Mouse (Mus musculus): ENCODE data around the gene Slc22a23.

The Slc22a23 gene

GRCm38 (mm10) chr13:34301585-34301984 lies 43.4 kb downstream of the Slc22a23 start:
- no peak for DNase-seq (ENCODE audit: low spot score in 2 of 2)

DNA sequence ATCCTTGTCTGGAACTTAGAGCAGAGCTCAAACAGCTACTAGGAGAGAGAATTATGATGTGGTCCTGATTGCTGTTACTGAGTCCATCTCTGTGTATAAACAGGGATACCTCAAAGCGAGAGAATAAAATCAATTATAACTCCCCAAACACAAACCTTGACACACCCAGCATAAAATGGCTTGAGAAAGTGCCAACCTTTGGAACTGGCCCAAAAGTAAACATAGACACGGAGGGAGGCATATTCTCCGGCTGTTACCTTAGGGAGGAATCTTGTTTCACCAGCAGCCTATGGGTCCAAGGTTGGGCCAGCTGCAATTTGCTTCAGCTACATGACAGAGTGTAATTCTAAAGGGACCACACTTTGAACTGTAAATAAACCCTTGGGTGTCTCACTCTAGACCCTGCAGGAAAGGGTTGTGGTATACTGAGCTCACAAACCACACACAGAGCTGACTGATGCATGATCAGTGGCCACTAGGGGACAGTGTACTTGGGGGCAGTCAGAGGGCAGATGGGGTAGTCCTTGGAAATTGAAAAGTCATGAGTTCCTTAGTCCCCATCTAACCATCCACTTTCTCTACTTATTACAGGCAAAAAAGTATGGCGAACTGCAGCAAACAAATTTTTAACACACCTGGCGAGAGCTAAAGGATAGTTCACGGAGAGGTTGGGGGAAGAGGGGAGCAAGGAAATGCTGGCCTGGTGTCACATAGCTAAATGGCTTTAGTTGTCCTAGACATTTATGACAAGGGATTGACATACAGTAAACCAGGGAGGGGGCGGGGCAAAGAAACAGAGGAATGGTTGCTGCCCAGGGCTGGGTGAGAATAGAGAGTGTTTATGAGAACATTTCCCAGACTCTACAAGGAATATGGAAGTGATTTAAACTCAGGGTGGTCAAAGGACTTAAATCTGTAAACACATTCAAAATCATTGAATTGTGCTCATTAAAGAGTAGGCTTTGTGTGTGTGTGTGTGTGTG lies 45.3 kb downstream of the Slc22a23 start:
- DNase-seq (ENCODE audit: low spot score in 2 of 2): no peak

GRCm38 (mm10) chr13:34298674-34299073 lies 46.3 kb downstream of the Slc22a23 start:
- DNase-seq (ENCODE audit: low spot score in 2 of 2): no peak

GRCm38 (mm10) chr13:34298061-34298460 lies 46.9 kb downstream of the Slc22a23 start:
- no peak for DNase-seq (ENCODE audit: low spot score in 2 of 2)

DNA sequence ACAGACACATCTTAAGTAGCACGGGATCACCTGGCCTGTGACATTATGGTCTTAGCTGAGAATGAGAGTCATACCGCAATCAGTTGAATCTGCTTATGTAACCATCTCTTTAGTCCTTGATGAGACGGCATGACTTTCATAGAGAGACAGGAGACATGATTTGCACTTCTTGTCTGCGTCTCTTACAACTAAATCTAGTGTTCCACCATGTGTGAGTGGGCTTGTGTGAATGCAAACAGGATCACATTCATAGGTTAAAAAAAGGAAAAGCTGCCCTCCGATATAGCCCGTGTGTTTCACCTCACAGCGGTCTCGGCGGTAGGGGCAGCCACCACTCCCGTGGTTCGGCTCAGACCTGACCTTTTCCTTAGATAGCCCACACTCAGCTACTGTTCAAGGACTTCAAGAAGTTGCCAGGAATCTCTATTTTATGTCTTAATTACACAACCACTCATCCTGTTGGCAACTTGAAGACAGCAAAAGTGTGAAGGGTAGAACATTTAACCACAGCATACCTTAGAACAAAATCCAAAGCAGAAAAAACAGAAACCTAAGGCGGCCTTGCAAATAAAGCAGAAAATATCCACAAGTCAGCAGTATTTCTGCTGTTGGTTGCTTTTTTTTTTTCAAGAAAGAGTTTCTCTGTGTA lies 49.1 kb downstream of the Slc22a23 start:
- no peak for DNase-seq (ENCODE audit: low spot score in 2 of 2)

- no peak for DNase-seq (ENCODE audit: low spot score in 2 of 2)
These were observed 50.8 kb downstream of the Slc22a23 start for GRCm38 (mm10) chr13:34294212-34294611.

- no peak for DNase-seq (ENCODE audit: low spot score in 2 of 2)
These were observed 52.9 kb downstream of the Slc22a23 start for GRCm38 (mm10) chr13:34292042-34292441.

DNA sequence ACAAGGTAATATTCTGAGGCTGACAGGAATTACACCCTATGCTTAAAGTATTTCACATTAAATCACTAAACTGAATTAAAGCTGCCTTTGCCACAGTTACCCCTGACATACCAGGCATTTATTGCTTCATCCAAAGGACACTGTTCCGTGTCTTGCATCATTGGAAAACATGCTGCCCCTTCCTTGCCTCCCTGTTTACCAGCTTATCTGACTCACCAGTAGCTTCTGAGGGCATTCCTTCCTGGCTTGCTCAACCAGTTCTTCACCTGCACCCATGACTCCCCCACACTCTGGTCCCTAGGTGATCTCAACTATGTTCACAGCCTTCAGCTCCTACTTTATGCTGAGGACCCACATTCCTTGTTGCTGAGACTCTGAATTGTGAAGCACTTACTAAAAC lies 54.6 kb downstream of the Slc22a23 start:
- no peak for DNase-seq (ENCODE audit: low spot score in 2 of 2)

GRCm38 (mm10) chr13:34289567-34289966 lies 55.4 kb downstream of the Slc22a23 start:
- no peak for DNase-seq (ENCODE audit: low spot score in 2 of 2)

GRCm38 (mm10) chr13:34288129-34288528 lies 56.9 kb downstream of the Slc22a23 start:
- no peak for DNase-seq (ENCODE audit: low spot score in 2 of 2)

DNA sequence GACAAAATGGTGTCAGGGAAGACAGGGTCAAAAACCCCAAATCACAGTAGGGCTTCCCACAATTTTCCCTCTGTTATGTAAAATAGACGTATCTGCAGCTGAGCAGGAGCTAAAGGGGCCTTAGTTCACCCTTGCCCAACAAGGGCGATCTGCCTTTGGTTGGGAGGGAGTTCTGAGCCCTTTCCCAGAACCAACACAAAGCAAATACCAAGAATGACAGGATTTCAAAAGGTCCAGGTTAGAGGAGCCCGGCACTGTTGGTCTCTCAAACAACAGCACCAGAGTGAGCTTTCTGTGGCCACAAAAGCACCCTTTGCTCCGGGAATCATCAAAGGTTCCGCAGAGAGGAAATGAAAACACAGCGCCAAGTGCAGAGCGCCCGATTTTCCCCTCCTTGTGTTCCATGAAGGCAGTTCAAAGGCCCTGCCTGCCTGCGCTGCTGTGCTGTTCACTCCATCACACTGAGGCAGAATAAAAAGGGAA lies 57.3 kb downstream of the Slc22a23 start:
- peak; percentile 52 to 59 for DNase-seq (ENCODE audit: low spot score in 2 of 2)

- DNase-seq (ENCODE audit: low spot score in 2 of 2): no peak
These were observed 63.6 kb downstream of the Slc22a23 start for GRCm38 (mm10) chr13:34281360-34281759.

DNA sequence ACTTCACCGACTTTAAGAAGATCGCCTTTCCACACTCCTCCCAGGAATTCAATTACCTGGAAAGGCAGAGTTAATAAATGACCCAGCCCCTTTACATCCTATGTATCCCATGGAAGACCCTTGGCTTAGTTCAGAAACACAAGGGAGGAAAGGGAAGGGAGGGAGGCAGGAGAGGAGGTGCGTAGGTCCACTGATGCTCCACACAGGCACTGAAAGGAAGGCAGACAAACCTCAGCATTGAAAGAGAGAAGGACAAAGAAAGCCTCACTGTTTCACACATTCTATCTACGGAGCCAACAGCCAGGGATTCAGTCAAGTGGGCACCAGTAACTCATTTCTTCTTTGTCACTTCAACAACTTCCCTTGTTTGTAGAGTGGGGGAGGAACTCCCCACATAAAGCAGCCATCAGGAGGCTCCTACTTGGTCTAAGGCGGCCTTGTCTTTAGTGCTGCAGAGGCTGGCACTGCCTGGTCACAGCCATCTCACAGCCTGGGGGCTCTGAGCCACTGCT lies 66.2 kb downstream of the Slc22a23 start:
- DNase-seq (ENCODE audit: low spot score in 2 of 2): peak; percentile 44 to 74

DNA sequence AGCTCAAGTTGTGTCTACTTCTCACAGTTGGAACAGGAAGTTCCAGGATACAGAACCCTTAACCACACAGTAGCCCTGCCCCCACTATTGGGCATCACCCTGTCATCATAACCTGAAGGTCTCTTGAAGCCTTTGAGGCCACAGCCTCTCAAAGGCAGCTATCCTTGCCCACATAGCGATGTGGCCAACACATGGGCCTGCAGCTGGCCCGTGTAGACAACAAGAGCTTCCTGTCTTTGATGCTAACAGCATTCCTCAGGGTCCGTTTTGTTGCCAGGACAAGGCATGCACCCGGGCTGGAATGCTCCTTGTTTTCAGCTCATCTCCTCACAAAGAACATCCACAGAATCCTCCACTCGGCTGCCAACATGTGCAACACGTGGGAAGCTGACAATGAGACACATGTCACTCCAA lies 66.7 kb downstream of the Slc22a23 start:
- DNase-seq (ENCODE audit: low spot score in 2 of 2): peak; percentile 61 to 72

DNA sequence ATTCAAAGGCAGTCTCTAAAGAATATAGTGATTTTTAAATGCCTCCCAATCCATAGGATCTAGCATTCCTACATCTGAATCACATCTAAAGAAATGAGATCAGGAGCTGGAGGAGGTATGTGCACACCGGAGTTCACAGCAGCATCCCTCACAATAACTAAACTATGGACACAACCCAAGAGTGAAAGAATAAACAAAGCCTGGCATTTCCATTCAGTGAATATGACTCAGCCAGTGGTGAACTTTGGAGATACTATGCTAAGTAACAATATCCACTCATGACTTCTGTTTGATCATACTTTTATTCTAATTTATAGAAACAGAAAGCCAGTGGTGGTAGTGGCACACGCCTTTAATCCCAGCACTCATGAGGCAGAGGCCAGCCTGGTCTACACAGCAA lies 67.4 kb downstream of the Slc22a23 start:
- DNase-seq (ENCODE audit: low spot score in 2 of 2): no peak

- no peak for DNase-seq (ENCODE audit: low spot score in 2 of 2)
These were observed 68.0 kb downstream of the Slc22a23 start for GRCm38 (mm10) chr13:34277001-34277400.

- DNase-seq (ENCODE audit: low spot score in 2 of 2): no peak
These were observed 70.1 kb downstream of the Slc22a23 start for GRCm38 (mm10) chr13:34274890-34275289.

DNA sequence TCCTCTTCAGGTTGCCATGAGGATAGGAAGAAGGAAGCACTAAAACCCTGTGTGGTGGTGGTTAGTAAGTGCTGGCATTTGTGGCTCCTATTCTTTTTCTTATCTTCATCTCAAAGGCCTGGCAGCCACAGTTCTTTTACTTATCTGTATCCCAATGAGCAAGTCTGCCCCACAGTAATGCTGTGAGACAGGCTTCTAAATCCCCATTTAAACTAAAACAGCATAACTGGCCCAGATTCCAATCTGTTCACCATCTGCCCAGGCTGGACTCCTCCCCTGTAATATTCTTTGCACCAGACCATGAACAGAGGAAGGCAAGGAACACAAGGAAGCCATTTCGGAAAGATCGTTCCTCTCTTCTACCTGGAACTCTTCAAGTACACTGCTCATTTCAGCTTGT lies 70.6 kb downstream of the Slc22a23 start:
- DNase-seq (ENCODE audit: low spot score in 2 of 2): peak in 1 of 2 experiments; percentile 65

DNA sequence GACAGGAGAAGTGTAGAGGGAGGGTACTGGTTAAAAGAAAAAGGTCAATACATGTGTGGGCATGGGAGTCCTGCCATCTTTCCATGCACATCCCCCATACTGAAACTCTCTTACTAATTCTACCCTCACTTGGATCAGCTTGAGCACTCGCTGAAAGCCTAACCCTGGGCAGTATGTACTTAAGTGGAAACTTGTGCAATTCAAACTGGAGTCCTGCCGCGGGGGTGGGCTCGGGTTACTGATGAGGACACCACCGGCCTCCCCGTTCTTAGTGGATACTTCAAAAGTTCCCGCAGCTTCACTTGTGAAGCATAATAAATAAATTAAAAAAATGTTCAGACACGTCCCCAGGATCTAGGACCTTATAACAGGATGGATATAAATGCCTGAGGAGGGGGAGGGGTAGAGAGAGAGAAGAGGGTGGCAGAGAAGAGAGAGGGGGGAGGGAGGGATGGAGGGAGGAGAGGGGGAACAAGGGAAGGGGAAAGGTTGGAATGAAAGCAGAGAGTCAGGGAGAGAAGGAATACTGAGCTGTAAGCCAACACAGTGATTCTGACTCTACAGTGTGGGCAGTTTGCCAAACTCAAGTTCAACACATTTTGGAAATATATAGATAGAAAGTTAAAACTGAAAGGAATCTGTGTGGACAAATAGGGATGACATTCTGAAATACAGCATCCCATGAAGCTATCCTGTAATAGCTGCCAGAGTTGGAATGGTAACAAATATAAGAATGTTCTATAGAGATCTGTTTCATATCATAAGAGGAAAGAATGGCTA lies 72.5 kb downstream of the Slc22a23 start:
- DNase-seq (ENCODE audit: low spot score in 2 of 2): peak in 1 of 2 experiments; percentile 50

GRCm38 (mm10) chr13:34271665-34272064 lies 73.3 kb downstream of the Slc22a23 start:
- DNase-seq (ENCODE audit: low spot score in 2 of 2): peak in 1 of 2 experiments; percentile 42

- peak in 1 of 2 experiments; percentile 27 for DNase-seq (ENCODE audit: low spot score in 2 of 2)
These were observed 73.9 kb downstream of the Slc22a23 start for GRCm38 (mm10) chr13:34270886-34271602.

Data from right cerebral cortex, postnatal 10 days (tissue).